Mouse (Mus musculus): ENCODE measurements around the gene Vps9d1. TPM values are rescaled to one million over a fixed set of nuclear protein-coding genes. Genes with fewer than 3 reads are reported as not detected.
"Not testable (repeated sequence)": the region's sequence is repeated elsewhere in the genome, so short reads cannot be mapped to it uniquely, and the experiment has no call there.

The Vps9d1 gene
- polyA plus RNA-seq, 1 experiment = 152 TPM

DNA sequence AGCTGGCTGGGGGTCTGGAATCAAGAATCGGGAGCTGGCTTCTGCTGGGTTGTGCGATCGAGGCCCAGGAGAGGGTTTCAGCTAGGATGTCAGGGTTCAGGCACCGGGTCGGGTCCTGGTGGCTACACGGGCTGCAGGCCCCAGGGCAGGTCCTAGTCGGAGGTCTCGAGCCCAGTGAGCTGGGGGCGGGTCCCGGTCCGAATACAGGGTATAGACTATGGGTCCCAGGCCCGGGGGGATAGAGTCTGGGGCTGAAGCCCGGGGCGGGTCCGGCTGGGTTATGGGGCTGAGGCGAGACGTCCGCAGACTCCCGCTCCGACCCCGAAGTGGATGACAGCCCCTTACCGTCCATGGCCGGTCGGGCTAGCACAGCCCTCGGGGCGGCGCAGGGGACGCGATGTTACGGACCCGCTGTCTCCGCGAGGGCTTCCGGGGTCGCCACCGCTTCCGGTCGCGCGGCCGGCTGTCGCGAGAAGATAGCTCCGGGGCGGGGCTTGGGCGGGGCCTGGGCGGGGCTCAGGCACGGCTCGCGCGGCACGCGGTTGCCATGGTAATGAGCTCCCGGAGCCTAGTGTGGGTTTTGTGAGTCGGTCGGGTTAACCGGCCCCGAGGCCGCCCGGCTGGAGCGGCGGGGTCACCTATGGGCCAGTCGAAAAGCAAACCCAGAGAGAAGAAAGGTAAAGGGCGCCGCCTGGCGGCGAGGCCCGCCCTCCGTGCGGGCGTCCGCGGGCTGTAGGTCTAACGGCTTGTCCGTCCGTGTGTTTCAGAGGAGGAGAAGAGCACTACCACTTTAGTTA lies 41.6 kb downstream of the Vps9d1 start, which contains the start of the genes Chmp1a and Spata33:
TSS of gene Chmp1a (minus strand) at position 443 of the 797 bp plus-strand sequence.
TSS of gene Spata33 (plus strand) at position 512 of the 797 bp plus-strand sequence.
- WGBS = under 1% methylated on average over 76 of the region's 76 CpGs
- no peaks in the 10 kb centered on the region for H3K27me3 ChIP-seq (ENCODE audit: control insufficient read depth, insufficient read depth, low read length)
- peak; percentile 81 for DNase-seq

DNA sequence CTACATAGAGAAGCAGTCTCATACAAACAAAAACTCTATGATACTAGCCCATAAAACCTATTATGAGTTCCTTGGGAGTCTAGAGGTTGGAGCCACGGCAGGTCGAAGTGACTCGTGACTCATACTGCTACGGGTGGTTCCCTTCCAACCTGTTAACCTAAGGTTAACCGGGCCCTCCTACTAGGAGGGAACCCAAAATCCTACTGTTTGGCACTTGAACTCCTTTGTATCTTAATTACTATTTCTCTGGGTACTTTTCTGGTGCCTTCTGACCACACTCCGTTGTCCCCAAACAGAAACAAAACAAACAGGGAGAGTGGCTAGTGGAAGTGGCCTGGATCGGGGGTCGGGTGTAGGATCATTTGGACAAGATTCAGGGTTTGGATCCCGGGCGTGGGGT lies 42.3 kb downstream of the Vps9d1 start:
- H3K36me3 ChIP-seq (ENCODE audit: control insufficient read depth, insufficient read depth, low read length) = peaks cover 24% of the 10 kb centered on the region
- H3K4me1 ChIP-seq (replicated peaks; ENCODE audit: control insufficient read depth, insufficient read depth, low read length) = peaks cover 12% of the 10 kb centered on the region
- H3K4me3 ChIP-seq (ENCODE audit: control insufficient read depth, insufficient read depth, low read length) = peak overlapping the region; percentile 60
- 17% methylated on average over 10 of the region's 10 CpGs for WGBS
- no peaks in the 10 kb centered on the region for H3K27me3 ChIP-seq (ENCODE audit: control insufficient read depth, insufficient read depth, low read length)
- TF ChIP-seq POLR2A (IDR thresholded peaks at IDR 0.05; ENCODE audit: control insufficient read depth, extremely low read depth, insufficient read depth, low read length, poor library complexity) = no peak
- no peak for TF ChIP-seq CTCF (IDR thresholded peaks at IDR 0.05; ENCODE audit: borderline replicate concordance, control insufficient read depth, extremely low read depth, insufficient read depth, low read length, poor library complexity)
- no peak for DNase-seq
- no peak overlapping the region for H3K27ac ChIP-seq (ENCODE audit: control insufficient read depth, insufficient read depth, low read length)

More for the DNA sequence above, 41.6 kb downstream of the Vps9d1 start, which contains the start of the genes Chmp1a and Spata33:
- no peak within 1 kb of the TSS for H3K27ac ChIP-seq (ENCODE audit: control insufficient read depth, insufficient read depth, low read length)
- H3K4me1 ChIP-seq (replicated peaks; ENCODE audit: control insufficient read depth, insufficient read depth, low read length) = peaks cover 12% of the 10 kb centered on the region
- H3K4me3 ChIP-seq (ENCODE audit: control insufficient read depth, insufficient read depth, low read length) = peak within 1 kb of the TSS; percentile 60
- TF ChIP-seq POLR2A (IDR thresholded peaks at IDR 0.05; ENCODE audit: control insufficient read depth, extremely low read depth, insufficient read depth, low read length, poor library complexity) = peak; percentile 86
- TF ChIP-seq CTCF (IDR thresholded peaks at IDR 0.05; ENCODE audit: borderline replicate concordance, control insufficient read depth, extremely low read depth, insufficient read depth, low read length, poor library complexity) = peak; percentile 83; the same call in 1 of the 2 replicates
- peaks cover 18% of the 10 kb centered on the region for H3K36me3 ChIP-seq (ENCODE audit: control insufficient read depth, insufficient read depth, low read length)

DNA sequence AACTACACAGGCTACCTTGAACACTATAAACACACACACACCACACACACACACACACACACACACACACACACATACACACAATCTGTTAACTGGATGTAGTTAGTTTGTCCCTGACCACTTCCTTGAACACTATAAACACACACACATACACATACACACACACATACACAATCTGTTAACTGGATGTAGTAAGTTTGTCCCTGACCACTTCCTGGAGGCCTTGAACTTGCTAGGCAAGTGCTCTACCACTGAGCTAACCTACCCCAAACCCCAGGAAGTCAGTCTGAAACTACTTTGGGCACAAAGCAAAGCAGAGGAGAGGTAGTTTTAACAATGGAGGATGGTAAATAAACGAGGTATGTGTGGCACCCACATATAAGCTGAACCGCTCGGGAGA lies 50.6 kb downstream of the Vps9d1 start:
- no peaks in the 10 kb centered on the region for H3K4me1 ChIP-seq (replicated peaks; ENCODE audit: control insufficient read depth, insufficient read depth, low read length)
- TF ChIP-seq CTCF (IDR thresholded peaks at IDR 0.05; ENCODE audit: borderline replicate concordance, control insufficient read depth, extremely low read depth, insufficient read depth, low read length, poor library complexity) (no peak), POLR2A (IDR thresholded peaks at IDR 0.05; ENCODE audit: control insufficient read depth, extremely low read depth, insufficient read depth, low read length, poor library complexity) (no peak)
- no peaks in the 10 kb centered on the region; the same call in 1 of the 2 replicates for H3K27me3 ChIP-seq (ENCODE audit: control insufficient read depth, insufficient read depth, low read length)
- DNase-seq = no peak
- no peak overlapping the region for H3K4me3 ChIP-seq (ENCODE audit: control insufficient read depth, insufficient read depth, low read length)
- 88% methylated on average over 3 of the region's 3 CpGs for WGBS
- H3K36me3 ChIP-seq (ENCODE audit: control insufficient read depth, insufficient read depth, low read length) = peaks cover 27% of the 10 kb centered on the region
- no peak overlapping the region for H3K27ac ChIP-seq (ENCODE audit: control insufficient read depth, insufficient read depth, low read length)

DNA sequence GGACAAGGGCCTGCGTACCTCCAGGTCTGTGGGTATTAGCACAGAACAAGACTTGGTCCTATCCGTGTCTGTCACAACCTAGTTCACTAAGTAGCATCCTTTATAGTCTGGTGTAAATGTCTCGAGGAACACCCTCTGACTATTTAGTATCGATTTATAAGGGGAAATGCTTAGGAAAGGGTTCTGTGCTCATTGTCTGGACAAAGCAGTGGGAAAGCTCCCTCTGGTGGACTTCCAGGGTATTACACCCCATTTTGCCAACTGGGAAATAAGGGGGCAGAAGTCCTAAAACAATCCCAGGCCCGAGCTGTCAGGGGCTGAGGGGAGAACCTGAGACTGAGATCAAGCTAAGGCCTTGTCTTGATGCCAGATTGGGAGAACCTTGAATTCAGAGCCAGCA lies 51.9 kb downstream of the Vps9d1 start:
- Histone ChIP-seq H3K4me1 (replicated peaks; ENCODE audit: control insufficient read depth, insufficient read depth, low read length) (no peaks in the 10 kb centered on the region), H3K27me3 (ENCODE audit: control insufficient read depth, insufficient read depth, low read length) (no peaks in the 10 kb centered on the region; the same call in 1 of the 2 replicates), H3K36me3 (ENCODE audit: control insufficient read depth, insufficient read depth, low read length) (peaks cover 18% of the 10 kb centered on the region), H3K27ac (ENCODE audit: control insufficient read depth, insufficient read depth, low read length) (no peak overlapping the region), H3K4me3 (ENCODE audit: control insufficient read depth, insufficient read depth, low read length) (no peak overlapping the region)
- peak; percentile 23; the same call in 1 of the 2 replicates for TF ChIP-seq CTCF (IDR thresholded peaks at IDR 0.05; ENCODE audit: borderline replicate concordance, control insufficient read depth, extremely low read depth, insufficient read depth, low read length, poor library complexity)
- TF ChIP-seq POLR2A (IDR thresholded peaks at IDR 0.05; ENCODE audit: control insufficient read depth, extremely low read depth, insufficient read depth, low read length, poor library complexity) = no peak
- DNase-seq = peak; percentile 70
- 22% methylated on average over 5 of the region's 5 CpGs for WGBS

DNA sequence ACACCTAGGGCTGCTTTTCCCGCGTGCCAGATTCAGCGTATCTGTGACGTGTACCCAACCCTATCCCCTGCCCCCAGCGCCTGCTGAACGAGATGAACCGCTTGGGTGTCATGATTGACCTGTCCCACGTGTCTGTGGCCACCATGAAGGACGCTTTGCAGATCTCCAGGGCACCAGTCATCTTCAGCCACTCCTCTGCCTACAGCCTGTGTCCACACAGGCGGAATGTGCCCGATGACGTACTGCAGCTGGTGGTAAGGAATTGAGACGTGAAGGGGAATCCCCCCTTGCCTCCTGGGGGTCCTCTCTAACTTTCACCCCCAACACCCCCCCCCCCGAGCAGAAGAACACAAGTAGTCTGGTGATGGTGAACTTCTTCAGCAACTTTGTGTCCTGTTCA lies 54.3 kb downstream of the Vps9d1 start:
- no peak for TF ChIP-seq CTCF (IDR thresholded peaks at IDR 0.05; ENCODE audit: borderline replicate concordance, control insufficient read depth, extremely low read depth, insufficient read depth, low read length, poor library complexity)
- TF ChIP-seq POLR2A (IDR thresholded peaks at IDR 0.05; ENCODE audit: control insufficient read depth, extremely low read depth, insufficient read depth, low read length, poor library complexity) = no peak
- peaks cover under 1% of the 10 kb centered on the region; the same call in 1 of the 2 replicates for H3K36me3 ChIP-seq (ENCODE audit: control insufficient read depth, insufficient read depth, low read length)
- 77% methylated on average over 14 of the region's 14 CpGs for WGBS
- no peak overlapping the region for H3K27ac ChIP-seq (ENCODE audit: control insufficient read depth, insufficient read depth, low read length)
- no peaks in the 10 kb centered on the region; the same call in 1 of the 2 replicates for H3K27me3 ChIP-seq (ENCODE audit: control insufficient read depth, insufficient read depth, low read length)
- no peak overlapping the region for H3K4me3 ChIP-seq (ENCODE audit: control insufficient read depth, insufficient read depth, low read length)
- no peak for DNase-seq
- H3K4me1 ChIP-seq (replicated peaks; ENCODE audit: control insufficient read depth, insufficient read depth, low read length) = no peaks in the 10 kb centered on the region

DNA sequence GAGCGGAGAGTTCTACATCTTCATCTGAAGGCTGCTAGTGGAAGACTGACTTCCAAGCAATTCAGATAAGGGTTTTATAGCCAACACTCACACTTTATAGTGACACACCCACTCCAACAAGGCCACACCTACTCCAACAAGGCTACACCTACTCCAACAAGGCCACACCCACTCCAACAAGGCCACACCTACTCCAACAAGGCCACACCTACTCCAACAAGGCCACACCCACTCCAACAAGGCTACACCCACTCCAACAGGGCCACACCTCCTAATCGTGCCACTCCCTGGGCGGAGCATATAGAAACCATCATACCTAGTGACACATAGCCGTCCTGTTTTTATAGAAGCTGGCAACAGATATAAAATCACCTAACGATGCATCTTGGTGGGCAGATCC lies 57.1 kb downstream of the Vps9d1 start:
- 85% methylated on average over 5 of the region's 5 CpGs for WGBS
- not testable (repeated sequence) for H3K4me3 ChIP-seq (ENCODE audit: control insufficient read depth, insufficient read depth, low read length); H3K27ac ChIP-seq (ENCODE audit: control insufficient read depth, insufficient read depth, low read length); H3K27me3 ChIP-seq (ENCODE audit: control insufficient read depth, insufficient read depth, low read length); H3K36me3 ChIP-seq (ENCODE audit: control insufficient read depth, insufficient read depth, low read length); H3K4me1 ChIP-seq (replicated peaks; ENCODE audit: control insufficient read depth, insufficient read depth, low read length); DNase-seq

Data from thymus, adult 2 months (tissue).